Mouse (Mus musculus): ENCODE measurements around the gene Hmgb1.
A peak's percentile ranks its signal among the peaks of the same experiment; 100 is the strongest.

Gene Hmgb1

DNA sequence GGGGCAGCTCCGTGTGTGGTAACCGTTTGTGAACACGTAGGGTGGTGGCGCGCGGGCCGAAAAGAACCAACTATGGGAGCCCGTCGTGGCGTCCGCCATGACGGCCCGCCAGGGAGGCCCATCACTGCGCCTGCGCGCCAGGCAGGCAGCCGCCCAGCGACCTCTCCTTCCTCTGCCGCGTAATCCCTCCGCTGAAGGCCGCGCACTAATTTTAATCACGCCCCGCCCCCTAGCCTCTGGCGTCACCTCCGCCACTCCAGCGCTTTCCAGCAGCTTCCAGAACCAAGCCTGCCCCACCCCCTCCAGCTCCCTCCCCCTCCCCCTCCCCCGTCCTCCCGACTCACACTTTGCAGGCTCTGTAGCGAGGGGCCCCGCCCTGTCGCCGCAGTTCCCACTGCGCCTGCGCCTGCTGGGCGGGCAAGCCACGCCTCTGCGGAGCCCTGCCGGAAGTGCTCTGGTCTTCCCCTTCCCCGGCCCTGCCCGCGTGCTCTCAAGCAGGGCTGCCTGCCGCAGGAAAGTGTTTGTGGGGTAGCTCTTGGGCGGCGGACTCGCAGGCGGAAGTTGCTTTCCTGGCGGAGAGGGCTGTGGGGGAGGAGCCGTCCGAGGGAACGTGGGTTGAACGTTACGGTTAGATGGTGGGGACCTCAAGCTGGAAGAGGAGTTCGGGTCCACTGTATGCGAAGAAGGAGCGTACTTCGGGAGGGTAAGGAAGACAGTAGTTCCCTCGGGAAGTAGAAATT lies at the start of gene Hmgb1, which contains the start of gene Uspl1:
Gene Hmgb1 (minus strand): TSS at position 386 of the 740 bp plus-strand sequence.
Gene Uspl1 (plus strand): TSS at position 247 of the 740 bp plus-strand sequence.
- peak; percentile 93 for DNase-seq (ENCODE audit: low spot score)

GRCm38 (mm10) chr5:149229619-149230339 lies 45.5 kb upstream of the Hmgb1 start:
- DNase-seq (ENCODE audit: low spot score), result no peak

GRCm38 (mm10) chr5:149228700-149229618 lies 44.7 kb upstream of the Hmgb1 start:
- DNase-seq (ENCODE audit: low spot score), result peak; percentile 96

DNA sequence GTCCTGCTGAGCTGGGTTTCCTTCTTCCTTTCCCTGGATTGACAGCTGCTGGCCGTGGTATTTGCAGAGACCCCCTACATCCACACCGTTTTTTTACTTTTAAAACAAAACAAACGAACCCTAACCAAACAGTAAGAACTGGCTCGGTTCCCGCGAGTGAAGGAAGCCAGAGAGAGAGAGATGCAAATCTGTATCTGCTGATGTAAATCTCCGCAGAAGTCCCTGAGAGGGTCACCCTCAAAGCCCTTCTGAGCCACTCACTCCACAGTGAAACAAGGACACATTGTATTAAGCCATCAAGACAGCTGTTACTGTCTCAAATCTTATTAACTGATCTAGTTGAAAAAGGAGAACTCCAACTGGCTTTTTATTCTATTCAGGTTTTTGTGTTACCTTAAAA lies 40.4 kb upstream of the Hmgb1 start:
- no peak for DNase-seq (ENCODE audit: low spot score)

GRCm38 (mm10) chr5:149221355-149221754 lies 37.1 kb upstream of the Hmgb1 start:
- DNase-seq (ENCODE audit: low spot score), result no peak

- no peak for DNase-seq (ENCODE audit: low spot score)
These were observed 35.2 kb upstream of the Hmgb1 start for GRCm38 (mm10) chr5:149219493-149219892.

DNA sequence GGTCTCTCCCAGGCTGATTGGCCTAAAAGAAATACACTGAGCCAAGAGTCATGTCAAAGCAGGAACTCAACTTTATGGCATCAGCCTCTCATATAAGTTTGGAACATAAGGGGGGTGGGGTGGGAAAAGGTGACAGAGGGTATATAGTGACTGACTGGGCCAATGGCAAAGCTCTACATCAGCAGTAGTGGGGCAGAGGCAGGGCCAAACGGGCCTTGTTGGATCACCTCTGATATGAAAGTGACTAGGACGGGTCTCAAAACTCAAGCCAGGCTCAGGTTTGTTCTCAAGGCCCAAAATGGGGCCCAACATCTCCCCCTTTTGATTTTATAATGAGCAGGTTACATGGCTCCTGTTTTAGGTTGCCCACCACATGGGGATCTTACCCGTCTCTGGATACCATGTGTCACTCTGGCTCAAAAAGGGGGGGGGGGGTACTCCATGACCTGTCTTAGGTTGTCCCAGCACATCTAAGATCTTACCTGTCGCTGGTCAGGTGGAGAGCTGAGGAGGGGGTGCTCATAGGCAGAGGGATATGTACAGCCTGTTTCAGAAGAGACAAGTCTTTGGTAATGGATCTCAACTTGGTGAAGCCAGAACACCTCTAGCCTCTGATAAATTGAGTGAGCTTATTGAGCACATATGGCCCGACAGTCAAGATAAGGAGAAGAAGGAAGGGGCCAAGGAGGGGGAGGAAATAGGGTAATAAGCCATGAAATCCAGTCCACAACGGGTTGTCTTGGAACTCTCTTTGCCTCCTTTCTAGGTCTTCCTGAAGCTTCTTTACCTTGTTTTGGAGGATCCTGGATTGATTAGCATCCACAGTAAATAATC lies 33.5 kb upstream of the Hmgb1 start:
- DNase-seq (ENCODE audit: low spot score), result no peak

GRCm38 (mm10) chr5:149215540-149215939 lies 31.3 kb upstream of the Hmgb1 start:
- no peak for DNase-seq (ENCODE audit: low spot score)

GRCm38 (mm10) chr5:149212806-149213205 lies 28.5 kb upstream of the Hmgb1 start:
- DNase-seq (ENCODE audit: low spot score), result no peak

- DNase-seq (ENCODE audit: low spot score), result no peak
These were observed 26.8 kb upstream of the Hmgb1 start for GRCm38 (mm10) chr5:149211041-149211440.

DNA sequence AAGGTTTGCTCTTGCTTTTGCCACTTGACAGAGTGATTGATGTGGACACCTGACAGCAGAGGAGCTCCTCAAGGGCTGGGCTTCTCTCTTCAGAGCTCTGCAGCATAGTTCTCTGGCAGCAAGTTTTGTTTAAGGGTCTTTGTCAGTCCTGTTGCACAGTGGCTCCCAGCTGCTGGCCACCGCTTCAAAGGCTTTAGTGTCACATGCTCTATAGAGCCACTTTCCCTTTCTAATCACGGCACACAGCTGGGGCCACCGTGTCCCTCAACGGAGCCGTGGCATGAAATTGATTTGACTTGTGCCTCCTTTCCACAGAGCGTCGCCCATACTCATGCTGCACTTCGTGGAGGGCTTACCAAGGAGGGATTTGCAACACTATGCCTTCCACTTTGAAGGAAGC lies 25.0 kb upstream of the Hmgb1 start:
- DNase-seq (ENCODE audit: low spot score), result no peak

DNA sequence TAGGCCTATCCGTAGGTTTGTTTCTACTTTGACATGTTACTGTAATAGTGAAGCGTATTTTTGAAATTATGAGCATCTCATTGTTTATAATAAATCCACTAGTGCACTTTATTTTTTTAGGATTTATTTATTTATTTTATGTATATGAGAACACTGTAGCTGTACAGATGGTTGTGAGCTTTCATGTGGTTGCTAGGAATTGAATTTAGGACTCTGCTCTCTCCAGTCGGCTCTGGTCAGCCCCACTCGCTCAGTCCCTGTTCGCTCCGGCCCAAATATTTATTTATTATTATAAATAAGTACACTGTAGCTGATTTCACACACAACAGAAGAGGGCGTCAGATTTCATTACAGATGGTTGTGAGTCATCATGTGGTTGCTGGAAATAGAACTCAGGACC lies 24.5 kb upstream of the Hmgb1 start:
- no peak for DNase-seq (ENCODE audit: low spot score)

- no peak for DNase-seq (ENCODE audit: low spot score)
These were observed 23.4 kb upstream of the Hmgb1 start for GRCm38 (mm10) chr5:149207661-149208060.

DNA sequence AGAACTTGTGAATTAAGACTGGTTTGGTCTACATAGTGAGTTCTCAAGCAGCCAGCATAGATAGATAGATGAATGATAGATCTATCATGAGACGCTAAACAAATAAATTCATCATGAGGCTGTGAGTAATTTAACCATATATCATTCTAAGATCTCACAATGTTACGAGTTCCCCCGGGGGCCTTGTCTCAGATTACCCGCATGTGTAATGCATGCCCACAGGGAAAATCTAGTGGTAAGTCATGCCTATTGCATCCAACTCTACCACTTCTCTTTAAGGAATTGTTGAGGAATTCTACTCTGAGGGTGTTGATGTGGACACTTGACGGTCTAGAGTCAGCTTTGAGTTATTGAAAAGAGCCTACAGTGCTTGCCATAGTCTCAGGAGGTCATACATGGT lies 22.0 kb upstream of the Hmgb1 start:
- no peak for DNase-seq (ENCODE audit: low spot score)

GRCm38 (mm10) chr5:149205265-149205664 lies 21.0 kb upstream of the Hmgb1 start:
- DNase-seq (ENCODE audit: low spot score), result no peak

DNA sequence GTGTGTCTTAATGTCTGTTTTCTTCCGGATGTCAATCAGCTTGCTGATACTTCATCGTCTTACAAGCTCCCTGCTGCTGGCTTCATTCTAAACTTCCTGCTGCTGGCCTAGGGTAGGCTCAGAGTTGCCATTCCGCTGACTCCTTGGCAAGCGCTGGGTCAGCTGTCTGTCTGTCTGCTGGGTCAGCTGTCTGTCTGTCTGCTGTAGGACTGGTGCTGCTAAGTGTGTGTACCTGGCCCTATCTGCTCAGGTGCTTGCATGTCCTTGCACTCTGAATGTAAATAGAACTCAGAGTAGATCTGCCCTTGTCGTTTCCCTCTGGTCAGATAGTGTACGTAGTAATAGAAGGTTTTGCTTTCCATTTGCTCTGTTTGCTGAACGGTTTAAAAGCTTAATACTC lies 20.5 kb upstream of the Hmgb1 start:
- DNase-seq (ENCODE audit: low spot score), result no peak

DNA sequence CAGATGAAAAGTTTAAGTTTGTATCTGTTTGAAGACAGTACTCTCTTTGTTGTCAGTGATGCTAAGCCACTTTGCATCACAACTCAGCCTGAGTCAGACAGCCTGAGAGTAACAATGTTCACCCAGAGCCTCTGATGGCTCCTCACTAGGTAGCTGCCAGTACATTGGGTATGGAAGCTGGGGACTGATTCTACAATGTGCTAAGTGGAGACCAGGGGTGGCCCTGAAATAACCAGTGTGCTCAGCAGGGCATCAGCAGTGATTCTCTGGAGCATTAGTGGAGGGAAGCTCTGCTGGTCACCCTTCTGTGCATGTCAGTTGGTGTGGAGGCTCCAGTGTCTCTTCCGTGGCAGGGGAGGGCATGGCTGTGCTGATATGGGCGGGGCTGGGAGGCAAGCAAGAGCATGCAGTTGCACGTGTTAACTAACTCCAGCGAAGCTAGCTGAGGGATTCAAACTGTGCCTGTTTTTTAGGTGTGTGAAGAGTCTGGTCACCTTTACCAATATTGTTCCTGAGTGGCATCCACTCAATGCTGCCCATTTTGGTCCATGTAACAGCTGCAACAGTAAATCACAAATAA lies 19.6 kb upstream of the Hmgb1 start:
- DNase-seq (ENCODE audit: low spot score), result no peak

- DNase-seq (ENCODE audit: low spot score), result no peak
These were observed 18.7 kb upstream of the Hmgb1 start for GRCm38 (mm10) chr5:149202941-149203340.

DNA sequence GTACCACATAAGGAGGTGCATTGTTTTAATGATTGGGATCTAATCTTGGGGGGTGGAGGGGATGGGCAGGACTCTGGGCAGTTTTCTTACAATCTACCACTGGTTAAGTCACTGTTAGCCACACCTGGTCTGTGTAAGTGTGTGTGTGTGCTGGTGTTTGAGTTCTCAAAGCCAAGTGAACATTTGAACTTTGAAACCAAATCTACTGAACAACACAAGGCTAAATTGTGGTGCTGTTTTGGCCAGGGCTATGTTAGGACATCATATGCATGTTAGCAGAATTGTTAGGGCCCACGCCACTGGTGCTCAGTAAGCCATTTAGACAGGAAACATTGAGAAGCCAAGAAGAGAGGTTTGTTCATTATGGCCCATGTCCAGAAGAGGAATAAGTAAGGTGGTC lies 14.5 kb upstream of the Hmgb1 start:
- DNase-seq (ENCODE audit: low spot score), result no peak

GRCm38 (mm10) chr5:149196611-149197010 lies 12.3 kb upstream of the Hmgb1 start:
- no peak for DNase-seq (ENCODE audit: low spot score)

DNA sequence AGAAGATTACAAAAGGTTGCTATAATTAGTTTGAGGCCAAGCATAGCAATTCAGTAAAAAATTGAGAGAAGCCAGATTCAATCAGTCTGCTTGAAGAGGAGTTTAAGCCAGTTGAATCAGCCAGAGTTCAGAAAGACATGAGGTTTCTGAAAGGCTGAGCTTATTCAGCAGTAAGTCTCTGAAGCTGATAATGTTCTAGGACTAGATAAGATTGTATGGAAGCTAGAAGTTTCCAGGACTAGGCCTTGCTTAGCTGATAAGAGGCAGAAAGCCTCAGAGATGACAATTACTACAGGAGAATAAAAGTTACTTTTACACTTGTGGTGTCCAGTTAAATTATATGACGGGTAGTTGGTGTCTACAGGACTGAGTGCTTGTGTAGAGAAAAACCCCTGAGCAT lies 5.9 kb upstream of the Hmgb1 start:
- no peak for DNase-seq (ENCODE audit: low spot score)
